Mouse (Mus musculus): ENCODE data around the gene Mmp9.

DNA sequence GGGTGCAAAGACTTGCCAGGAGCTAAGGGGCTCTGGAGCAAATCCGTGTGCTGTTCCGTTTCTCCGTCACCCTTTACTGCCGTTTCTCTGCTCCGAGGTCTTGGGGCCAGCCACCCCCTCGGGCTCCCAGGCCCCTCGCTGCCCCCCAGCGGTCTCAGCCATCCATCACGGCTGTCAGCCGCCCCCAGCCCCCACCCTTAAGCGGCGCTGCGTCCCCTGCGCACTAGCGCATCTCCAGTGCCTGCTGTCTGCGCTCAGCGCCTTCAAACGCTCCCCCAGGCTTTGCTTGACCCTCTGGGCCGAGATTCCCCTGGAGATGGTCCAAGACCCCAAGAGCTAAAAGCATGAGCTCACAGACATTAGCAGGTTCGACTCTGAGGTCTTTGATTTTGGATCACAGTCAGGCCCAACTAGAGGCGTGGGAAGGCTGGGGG is 28.8 kb downstream of the Mmp9 start:
- no peak for TF ChIP-seq CTCF (IDR thresholded peaks at IDR 0.05; ENCODE audit: borderline replicate concordance, insufficient read depth, low read depth, low read length)
- no peak for TF ChIP-seq POLR2A (IDR thresholded peaks at IDR 0.05; ENCODE audit: borderline replicate concordance, insufficient read depth, low read length)

All from cerebellum, adult 2 months (tissue).